Mouse (Mus musculus) bone marrow macrophage, adult 2 months (primary cell): ENCODE measurements around the gene Stk32b.

Source experiments
- CTCF ChIP-seq: IDR thresholded peaks from 2 replicates; pipeline ENCODE4 v1.5.1; 2012; ENCODE audit warnings: low read depth, mild to moderate bottlenecking, low read length, moderate library complexity
- POLR2A ChIP-seq: IDR thresholded peaks from 2 replicates; pipeline ENCODE4 v1.6.1; 2012; ENCODE audit warnings: mild to moderate bottlenecking, low read depth, low read length, borderline replicate concordance

- TF ChIP-seq CTCF (no peak), POLR2A (no peak)
Measured at GRCm38 (mm10) chr5:37442767-37443166, 274.2 kb downstream of the Stk32b start.
